Mouse (Mus musculus): ENCODE measurements at regions not wholly inside any gene's neighbourhood (a gene's known extent, or its start where the extent isn't known, plus 50 kb on each side); places are given as distances from the start of the nearest gene placed in this dataset.

DNA sequence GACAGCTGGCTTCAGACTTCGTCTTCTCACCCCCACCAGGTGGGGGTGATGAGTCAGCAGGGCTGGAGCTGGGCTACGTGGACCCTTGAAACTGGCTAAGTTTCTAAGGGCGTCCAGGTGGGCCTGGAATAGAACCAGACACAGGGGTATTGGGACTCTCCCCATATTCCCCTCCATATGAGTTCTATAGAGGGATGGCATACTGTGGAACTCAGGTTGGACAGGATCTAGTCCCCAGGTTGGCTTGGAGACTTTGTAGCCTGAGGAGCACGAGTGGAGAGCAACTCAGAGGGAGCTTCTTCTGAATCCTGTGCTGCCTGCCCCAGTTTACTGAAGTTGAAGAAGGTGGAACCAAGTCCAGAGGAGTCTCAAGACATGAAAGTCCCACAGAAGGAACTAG, 1921.6 kb upstream of the Gm8797 start:
- no peak for TF ChIP-seq POLR2A (IDR thresholded peaks at IDR 0.05; ENCODE audit: extremely low read depth, insufficient read depth, low read length)
- no peak for TF ChIP-seq CTCF (IDR thresholded peaks at IDR 0.05; ENCODE audit: low read depth, low read length)
- H3K27ac ChIP-seq (replicated peaks; ENCODE audit: insufficient read depth, low read depth, low read length): no peak overlapping the region
- H3K9ac ChIP-seq (ENCODE audit: low read depth, low read length): no peak overlapping the region
- no peak overlapping the region for H3K4me3 ChIP-seq (ENCODE audit: insufficient read depth, low read depth, low read length)
- no peaks in the 10 kb centered on the region for H3K79me2 ChIP-seq (ENCODE audit: control insufficient read depth, insufficient read depth, low read length)
- H3K4me1 ChIP-seq (ENCODE audit: control insufficient read depth, insufficient read depth, low read length): no peaks in the 10 kb centered on the region
- H3K27me3 ChIP-seq (ENCODE audit: control insufficient read depth, insufficient read depth, low read length): no peaks in the 10 kb centered on the region
- 53% methylated on average over 4 of the region's 4 CpGs for WGBS
- H3K36me3 ChIP-seq (ENCODE audit: control insufficient read depth, insufficient read depth, low read length): no peaks in the 10 kb centered on the region
- DNase-seq (ENCODE audit: extremely low read depth, low read depth, low spot score): no peak

DNA sequence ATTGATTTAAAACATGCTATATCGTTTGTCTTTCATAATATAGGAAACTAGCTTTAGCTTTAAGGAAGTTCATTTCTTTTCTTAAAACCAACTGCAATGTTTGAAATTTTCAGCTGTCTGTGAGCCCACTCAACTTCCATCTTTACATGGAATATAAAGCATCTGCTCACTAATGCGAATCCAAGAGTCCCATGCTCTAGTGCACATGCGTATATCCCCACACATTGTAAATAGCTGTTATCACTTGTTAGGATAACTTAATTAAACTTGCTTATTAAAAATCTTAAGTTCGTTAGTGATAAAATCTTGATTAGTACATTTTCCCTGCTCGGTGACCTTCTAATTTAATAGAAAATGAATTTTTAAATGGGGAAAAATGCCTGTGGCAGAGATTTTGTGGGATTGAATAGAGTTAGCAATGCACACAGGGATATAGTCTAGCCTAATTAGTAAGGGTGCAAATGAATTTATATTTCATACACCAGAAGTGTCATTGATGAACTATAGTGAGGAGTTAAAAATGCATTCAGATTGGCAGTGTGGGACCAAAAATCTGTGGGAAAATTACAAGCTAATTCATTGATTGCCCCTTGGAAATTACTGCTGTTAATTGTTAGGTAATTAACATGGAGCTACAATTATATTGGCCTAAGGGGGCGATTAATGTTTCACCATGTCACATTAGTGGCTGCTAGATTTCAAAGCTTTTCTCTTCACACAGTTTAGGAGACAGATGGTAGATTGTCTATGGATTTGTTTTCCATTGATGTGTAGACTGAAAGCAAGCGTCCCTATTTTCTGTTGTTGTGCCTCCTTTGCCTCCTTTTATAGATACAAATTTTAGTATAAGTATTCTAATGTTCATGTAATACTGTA, 1919.0 kb upstream of the Gm8797 start:
- Histone ChIP-seq H3K36me3 (ENCODE audit: control insufficient read depth, insufficient read depth, low read length) (no peaks in the 10 kb centered on the region), H3K27ac (replicated peaks; ENCODE audit: insufficient read depth, low read depth, low read length) (no peak overlapping the region), H3K9ac (ENCODE audit: low read depth, low read length) (no peak overlapping the region), H3K4me3 (ENCODE audit: insufficient read depth, low read depth, low read length) (no peak overlapping the region), H3K4me1 (ENCODE audit: control insufficient read depth, insufficient read depth, low read length) (no peaks in the 10 kb centered on the region), H3K27me3 (ENCODE audit: control insufficient read depth, insufficient read depth, low read length) (no peaks in the 10 kb centered on the region), H3K79me2 (ENCODE audit: control insufficient read depth, insufficient read depth, low read length) (no peaks in the 10 kb centered on the region)
- TF ChIP-seq POLR2A (IDR thresholded peaks at IDR 0.05; ENCODE audit: extremely low read depth, insufficient read depth, low read length): no peak
- TF ChIP-seq CTCF (IDR thresholded peaks at IDR 0.05; ENCODE audit: low read depth, low read length): no peak
- no peak for DNase-seq (ENCODE audit: extremely low read depth, low read depth, low spot score)
- 77% methylated on average over 7 of the region's 7 CpGs for WGBS

Data from liver, adult 2 months (tissue).